Mouse (Mus musculus): ENCODE results near the gene Ube2o.

- TF ChIP-seq CTCF (conservative IDR thresholded peaks at IDR 0.05; ENCODE audit: low read length): peak; percentile 98
- no peak for TF ChIP-seq POU5F1 (IDR thresholded peaks at IDR 0.05; ENCODE audit: borderline replicate concordance, low read length)
- TF ChIP-seq NANOG (IDR thresholded peaks at IDR 0.05; ENCODE audit: borderline replicate concordance, low read length): no peak
These were observed 11.2 kb upstream of the Ube2o start for GRCm38 (mm10) chr11:116592428-116592827.

Data from E14TG2a.4 (cell line).